Mouse (Mus musculus): ENCODE results near the gene Wt1.

Gene Wt1

GRCm38 (mm10) chr2:105185140-105185539, 58.8 kb downstream of the Wt1 start:
- no peak for DNase-seq (ENCODE audit: low spot score in 2 of 2)

GRCm38 (mm10) chr2:105185768-105186529, 59.6 kb downstream of the Wt1 start:
- DNase-seq (ENCODE audit: low spot score in 2 of 2) = no peak

GRCm38 (mm10) chr2:105186591-105186990, 60.3 kb downstream of the Wt1 start:
- no peak for DNase-seq (ENCODE audit: low spot score in 2 of 2)

- DNase-seq (ENCODE audit: low spot score in 2 of 2) = no peak
These were observed 61.9 kb downstream of the Wt1 start for GRCm38 (mm10) chr2:105188182-105188581.

- no peak for DNase-seq (ENCODE audit: low spot score in 2 of 2)
These were observed 63.0 kb downstream of the Wt1 start for GRCm38 (mm10) chr2:105189352-105189751.

GRCm38 (mm10) chr2:105200152-105200551, 73.8 kb downstream of the Wt1 start:
- no peak for DNase-seq (ENCODE audit: low spot score in 2 of 2)

GRCm38 (mm10) chr2:105206563-105207174, 80.3 kb downstream of the Wt1 start:
- no peak for DNase-seq (ENCODE audit: low spot score in 2 of 2)

GRCm38 (mm10) chr2:105212839-105213238, 86.5 kb downstream of the Wt1 start:
- no peak for DNase-seq (ENCODE audit: low spot score in 2 of 2)

GRCm38 (mm10) chr2:105215914-105216313, 89.6 kb downstream of the Wt1 start:
- no peak for DNase-seq (ENCODE audit: low spot score in 2 of 2)

GRCm38 (mm10) chr2:105219229-105219628, 92.9 kb downstream of the Wt1 start:
- no peak for DNase-seq (ENCODE audit: low spot score in 2 of 2)

GRCm38 (mm10) chr2:105219664-105220063, 93.3 kb downstream of the Wt1 start:
- DNase-seq (ENCODE audit: low spot score in 2 of 2) = no peak

GRCm38 (mm10) chr2:105220738-105221303, 94.5 kb downstream of the Wt1 start:
- no peak for DNase-seq (ENCODE audit: low spot score in 2 of 2)
